Mouse (Mus musculus): ENCODE data around the gene Add2.

- TF ChIP-seq GATA1 (IDR thresholded peaks at IDR 0.05; ENCODE audit: borderline replicate concordance, low read length) (no peak), FLI1 (IDR thresholded peaks at IDR 0.05; ENCODE audit: low read length) (no peak)
Measured at GRCm38 (mm10) chr6:86069856-86070255, 41.4 kb downstream of the Add2 start.
